Mouse (Mus musculus): ENCODE results near the gene Gjc3.

- TF ChIP-seq CTCF (IDR thresholded peaks at IDR 0.05; ENCODE audit: control insufficient read depth, insufficient read depth, insufficient read length) (no peak), USF1 (IDR thresholded peaks at IDR 0.05; ENCODE audit: low read depth) (no peak), FOSL1 (IDR thresholded peaks at IDR 0.05; ENCODE audit: insufficient read depth, low read length, poor library complexity, severe bottlenecking) (no peak), MAX (IDR thresholded peaks at IDR 0.05) (no peak), MYOG (IDR thresholded peaks at IDR 0.05; ENCODE audit: control insufficient read depth, extremely low read depth, insufficient read length) (no peak)
Measured at GRCm38 (mm10) chr5:137928439-137928838, 34.5 kb downstream of the Gjc3 start.
